Mouse (Mus musculus) right cerebral cortex, postnatal 14 days (tissue): Measurements from ENCODE around the gene Smc4.

ENCODE experiments used
- DNase-seq: peaks from one replicate; pipeline ENCODE4 v3.0.0; 2022

Smc4 gene

DNA sequence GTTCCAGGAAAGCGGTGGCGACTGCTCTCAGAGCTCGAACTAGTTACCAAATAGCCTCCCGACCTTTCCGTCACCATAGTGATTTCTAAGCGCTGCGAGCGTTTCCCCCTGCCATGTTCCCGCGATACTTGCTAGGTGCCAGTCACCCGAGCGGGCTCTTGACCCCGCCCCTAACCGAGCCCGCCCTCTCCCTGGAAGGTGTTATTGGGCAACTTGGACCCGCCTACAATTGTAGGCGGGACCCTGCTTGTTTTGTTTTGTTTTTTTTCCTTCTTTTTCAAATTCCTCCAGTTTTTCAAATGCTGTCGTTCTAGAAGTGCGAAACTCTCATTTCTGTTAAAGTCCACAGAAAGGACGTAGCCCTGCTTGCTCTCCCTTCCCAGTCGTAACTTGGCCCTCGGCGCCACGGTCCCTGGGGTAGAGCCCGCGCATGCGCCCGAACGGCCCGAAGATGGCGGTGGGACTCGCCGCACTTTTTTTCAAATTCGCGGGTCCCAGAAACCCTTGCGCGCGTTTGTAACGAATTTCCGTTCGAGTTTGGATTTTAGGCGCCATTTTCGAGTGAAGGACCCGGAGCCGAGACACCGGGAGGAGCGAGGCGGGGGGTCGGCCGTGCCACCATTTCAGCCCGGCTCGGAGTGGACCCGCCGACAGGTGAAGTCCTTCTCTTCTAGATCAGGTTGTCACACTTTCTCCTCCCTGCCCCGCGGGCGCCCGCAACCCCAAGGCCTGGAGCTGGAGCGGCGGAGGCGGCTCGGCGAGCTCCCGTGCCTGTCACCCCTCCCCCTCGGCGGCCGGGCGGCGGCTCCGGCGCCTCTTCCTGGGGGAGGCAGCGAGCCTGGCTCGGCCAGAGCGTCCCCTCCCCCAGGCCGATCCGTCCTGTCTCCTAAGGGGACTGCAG is at the start of gene Smc4, which contains the start of gene Ift80:
Gene Smc4, plus strand, starts transcription at position 302 of the 901 bp plus-strand sequence.
Gene Ift80, minus strand, starts transcription at position 134 of the 901 bp plus-strand sequence.
- DNase-seq = peak; percentile 95

- DNase-seq = no peak
These were observed 48.1 kb upstream of the Smc4 start for GRCm38 (mm10) chr3:68956454-68956853.

DNA sequence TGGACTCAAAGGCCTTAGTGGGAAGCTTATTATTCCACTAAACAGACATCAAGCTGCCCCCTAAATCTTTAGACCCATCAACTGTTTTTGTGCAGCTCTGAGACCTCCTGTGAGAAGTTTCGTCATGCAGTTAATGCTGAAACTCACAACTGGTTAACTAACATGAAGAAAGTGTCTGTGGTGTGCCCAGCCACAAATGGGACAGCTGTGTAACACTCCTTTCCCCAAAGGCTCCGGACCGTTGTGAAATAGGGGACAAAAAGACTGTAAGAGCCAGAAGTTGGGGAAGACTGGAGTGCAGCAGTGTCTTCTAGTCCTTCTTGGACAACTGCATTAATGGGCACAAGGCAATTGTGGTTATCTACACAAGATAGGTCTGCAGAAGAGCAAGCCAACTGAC is 47.1 kb upstream of the Smc4 start:
- DNase-seq = no peak

DNA sequence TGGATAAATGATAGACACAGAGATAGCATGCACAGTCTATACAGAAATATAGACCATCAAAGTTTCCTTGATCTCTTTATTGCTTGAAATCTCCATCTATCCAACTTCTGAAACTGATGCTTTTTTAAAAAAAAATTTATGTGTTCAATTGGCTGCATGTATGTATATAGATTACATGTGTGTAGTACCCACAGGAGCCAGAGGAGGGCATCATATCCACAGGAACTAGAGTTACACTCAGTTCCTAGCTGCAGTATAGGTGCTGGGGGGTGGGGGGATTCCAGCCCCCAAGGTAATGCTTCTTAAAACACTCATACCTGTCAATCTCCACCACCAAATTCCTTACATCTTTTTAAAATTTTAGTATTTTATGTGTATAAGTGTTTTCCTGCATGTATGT is 39.9 kb upstream of the Smc4 start:
- peak; percentile 17 for DNase-seq

DNA sequence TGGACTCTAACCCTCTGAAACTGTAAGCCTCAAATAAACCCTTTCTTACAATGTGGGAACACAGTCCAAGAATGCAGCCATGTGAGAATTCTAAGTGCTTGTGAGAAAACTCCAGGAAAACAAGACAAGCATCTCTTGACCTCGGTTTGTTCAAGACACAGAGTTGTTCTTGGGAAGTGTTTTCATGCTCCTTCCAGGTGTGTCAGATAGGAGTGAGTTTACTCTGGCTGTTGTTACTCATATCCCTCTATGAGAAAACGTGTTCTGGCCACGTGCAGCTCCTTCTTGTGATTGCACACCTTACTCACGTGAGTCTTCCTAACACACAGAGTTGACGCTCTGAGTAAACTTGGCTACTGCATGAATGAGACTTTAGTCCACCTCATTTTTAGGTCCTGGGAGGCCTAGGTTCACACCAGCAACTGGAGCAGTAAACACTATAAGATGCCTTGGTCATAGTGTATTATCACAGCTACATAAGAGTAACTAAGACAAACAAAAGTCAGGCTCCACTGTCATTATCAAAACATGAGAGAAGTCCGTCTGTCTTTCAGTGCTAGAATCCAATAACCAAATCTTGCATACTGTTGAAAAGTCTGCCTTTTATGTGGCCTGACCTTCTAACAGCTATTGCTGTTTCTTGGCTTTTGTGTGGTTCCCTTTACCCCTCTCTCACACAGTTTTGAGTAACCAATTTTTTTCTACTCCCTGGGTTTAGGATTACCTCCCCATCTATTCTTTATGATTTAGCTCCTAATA is 37.8 kb upstream of the Smc4 start:
- DNase-seq = no peak

DNA sequence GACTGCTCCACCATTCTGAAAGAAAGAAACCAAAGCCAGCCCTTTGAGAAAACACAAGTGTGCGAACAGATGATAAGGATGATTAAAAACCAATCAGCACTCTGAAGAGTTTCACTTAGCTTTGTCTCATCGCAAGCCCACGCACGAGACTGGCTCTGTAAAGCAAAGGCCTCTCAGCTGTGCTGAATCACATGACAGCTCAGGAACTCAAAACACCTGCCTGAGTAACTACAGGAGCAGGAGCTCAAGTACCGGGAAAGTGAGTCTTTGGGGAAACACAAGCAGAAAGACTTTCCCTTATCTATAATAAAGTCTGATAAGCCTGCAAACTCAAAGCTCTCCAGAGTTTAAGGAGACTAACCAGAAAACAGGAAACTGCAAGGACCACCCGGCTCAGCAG is 37.1 kb upstream of the Smc4 start:
- DNase-seq = no peak

GRCm38 (mm10) chr3:68969091-68969590 is 35.4 kb upstream of the Smc4 start:
- no peak for DNase-seq

DNA sequence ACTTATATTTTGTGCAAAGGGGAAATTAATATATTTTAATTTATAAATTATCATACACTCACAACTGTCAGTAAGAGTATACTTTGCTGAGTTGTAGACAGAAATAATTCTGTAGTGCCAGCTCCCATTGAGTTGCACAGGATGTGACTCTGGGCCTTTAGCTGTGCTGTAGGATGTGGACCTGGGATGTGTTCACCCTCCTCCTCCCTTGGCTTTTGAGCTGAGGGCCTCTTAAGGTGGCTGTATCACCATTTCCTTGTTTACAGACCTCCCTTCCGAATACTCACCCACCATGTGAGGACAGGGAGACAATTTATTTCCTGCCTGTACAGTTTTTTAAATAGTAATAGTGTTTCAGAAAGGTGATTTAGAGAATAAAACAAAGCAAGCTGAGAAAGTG is 31.0 kb upstream of the Smc4 start:
- no peak for DNase-seq

GRCm38 (mm10) chr3:68974639-68975532 is 29.7 kb upstream of the Smc4 start:
- DNase-seq = no peak

GRCm38 (mm10) chr3:68975533-68976490 is 28.7 kb upstream of the Smc4 start:
- DNase-seq = no peak

DNA sequence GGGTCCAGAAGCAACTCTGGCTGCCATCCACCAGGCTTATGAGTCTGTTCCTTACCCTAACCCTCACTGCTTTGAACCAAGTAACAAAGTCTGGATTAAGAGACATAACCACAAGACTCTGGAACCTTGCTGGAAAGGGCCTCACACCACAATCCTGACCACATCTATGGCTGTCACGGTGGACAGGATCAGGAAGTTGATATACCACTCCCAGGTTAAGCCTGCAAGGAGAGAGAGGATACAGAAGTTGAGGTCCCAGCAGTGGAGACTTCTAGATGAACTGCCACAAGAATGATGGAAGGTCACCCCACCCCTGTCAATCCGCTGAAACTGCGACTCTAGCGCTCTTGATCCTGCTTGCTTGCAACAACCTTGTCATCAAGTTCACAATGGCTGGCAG is 26.8 kb upstream of the Smc4 start:
- no peak for DNase-seq

GRCm38 (mm10) chr3:68979187-68979586 is 25.4 kb upstream of the Smc4 start:
- no peak for DNase-seq

GRCm38 (mm10) chr3:68980898-68981297 is 23.6 kb upstream of the Smc4 start:
- no peak for DNase-seq

- DNase-seq = no peak
These were observed 18.0 kb upstream of the Smc4 start for GRCm38 (mm10) chr3:68986550-68986949.

- no peak for DNase-seq
These were observed 1.8 kb upstream of the Smc4 start for GRCm38 (mm10) chr3:69002781-69003180.

DNA sequence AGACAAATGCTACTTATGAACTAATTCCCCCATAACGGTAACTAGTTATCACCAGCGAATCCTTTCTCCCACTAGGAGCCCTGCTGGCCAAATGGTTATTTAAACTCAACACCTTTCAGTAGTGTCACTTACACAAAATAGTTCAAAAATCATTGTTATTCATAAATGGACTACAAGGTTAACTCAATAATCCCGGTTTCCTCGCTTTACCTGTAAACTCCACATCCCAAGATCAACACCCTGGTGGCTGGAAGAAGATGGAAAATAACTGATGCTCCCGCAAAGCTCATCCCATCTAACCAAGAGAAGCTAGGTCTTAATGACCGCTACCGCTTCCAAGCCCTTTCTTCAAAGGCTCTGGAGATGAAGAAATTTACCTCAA is 492 bp upstream of the Smc4 start:
- DNase-seq = no peak

DNA sequence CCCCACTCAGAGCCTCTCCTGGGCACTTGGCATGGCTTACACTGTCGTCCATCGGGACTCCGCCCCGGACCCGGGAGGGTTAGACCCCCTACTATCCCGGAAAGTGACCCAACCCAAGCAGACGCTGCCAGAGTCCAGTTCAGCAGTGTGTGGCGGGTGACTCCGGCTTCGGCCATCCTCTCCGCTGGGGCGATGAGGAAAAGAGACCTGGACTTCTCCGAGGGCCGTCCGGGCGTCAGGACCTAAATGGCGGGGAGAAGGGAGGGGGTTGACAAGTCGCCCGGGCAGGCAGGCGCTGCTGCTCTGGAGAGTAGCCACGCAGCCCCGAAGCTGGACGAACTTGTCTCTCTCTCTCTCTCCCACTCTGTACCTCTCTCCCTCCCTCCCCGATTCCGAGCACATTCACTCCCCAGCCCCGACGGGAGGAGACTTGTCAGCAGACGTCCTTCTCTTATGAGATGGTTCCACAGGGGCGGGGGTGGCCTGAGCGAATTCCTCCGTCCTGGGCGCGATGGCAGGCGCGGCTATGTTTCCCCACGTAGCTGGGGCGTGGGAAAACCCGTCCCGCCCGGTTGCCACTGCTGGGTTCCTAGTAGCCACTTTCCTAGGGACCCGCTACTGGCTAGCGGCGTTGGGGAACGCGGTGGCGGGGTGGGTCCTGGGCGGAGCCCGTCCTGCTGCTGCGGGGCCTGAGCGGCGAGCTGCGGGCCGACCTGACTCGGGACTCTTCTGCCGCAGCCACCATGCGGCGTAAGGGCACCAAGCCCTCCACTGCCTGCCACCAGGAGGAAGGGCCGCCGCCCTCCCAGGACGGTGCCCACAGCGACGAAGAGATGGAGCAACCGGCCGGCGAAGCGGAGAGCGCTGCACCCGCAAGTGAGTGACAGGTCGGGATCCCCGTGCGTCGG is 1.1 kb downstream of the Smc4 start:
- peak; percentile 24 for DNase-seq

DNA sequence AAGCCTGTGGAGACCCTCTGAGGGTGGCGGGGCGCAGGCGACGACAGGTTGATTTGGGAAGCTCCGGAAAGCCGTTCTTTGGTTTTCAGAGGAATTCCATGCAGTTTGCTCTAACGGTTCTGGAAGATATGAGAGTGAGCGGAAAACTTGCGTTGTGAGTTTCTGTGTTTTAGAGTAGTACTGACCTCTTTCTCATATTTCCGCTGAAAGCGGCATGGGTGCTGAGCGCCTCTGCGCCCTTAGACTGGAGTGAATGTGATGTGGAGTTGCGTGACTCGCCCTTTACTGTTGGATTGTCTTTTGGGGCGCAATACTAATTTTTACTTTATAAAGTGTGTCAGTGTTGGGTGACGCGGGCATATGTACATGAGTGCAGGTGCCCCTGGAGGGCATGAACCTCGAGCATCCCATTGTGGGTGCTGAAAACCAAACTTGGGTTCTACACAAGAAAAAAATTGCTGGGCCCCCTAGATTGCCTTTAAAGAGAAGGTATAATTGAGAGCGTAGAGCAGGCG is 1.8 kb downstream of the Smc4 start:
- DNase-seq = no peak

GRCm38 (mm10) chr3:69008873-69009272 is 4.3 kb downstream of the Smc4 start:
- no peak for DNase-seq

- DNase-seq = no peak
These were observed 12.6 kb downstream of the Smc4 start for GRCm38 (mm10) chr3:69017181-69017580.
